Mouse (Mus musculus) spleen, adult 2 months (tissue): ENCODE measurements at regions not wholly inside any gene's neighbourhood (a gene's known extent, or its start where the extent isn't known, plus 50 kb on each side); places are given as distances from the start of the nearest gene placed in this dataset.

Experiments
- DNase-seq, 2 experiments: peaks; one replicate each; pipeline versions ENCODE4 v3.0.0 to v3.0.0-alpha.2; 2012 to 2021; ENCODE audit warnings: low spot score in 2 of 2, low read depth in 1 of 2
- H3K27ac ChIP-seq: fragments of 200-500 bp; 2 replicates; pipeline ENCODE4 v1.5.1; 2012; ENCODE audit warnings: low read length, inconsistent platforms; ENCODE audit not compliant: insufficient read depth
- H3K27me3 ChIP-seq: fragments of 200-500 bp; 2 replicates; pipeline ENCODE4 v1.6.1; 2012; ENCODE audit warnings: mild to moderate bottlenecking, moderate library complexity, low read length, inconsistent platforms; ENCODE audit not compliant: control insufficient read depth, insufficient read depth
- H3K36me3 ChIP-seq: fragments of 200-500 bp; 2 replicates; pipeline ENCODE4 v1.6.1; 2012; ENCODE audit warnings: mild to moderate bottlenecking, low read length, inconsistent platforms; ENCODE audit not compliant: control insufficient read depth, insufficient read depth
- H3K4me1 ChIP-seq: fragments of 200-500 bp; 2 replicates; pipeline ENCODE4 v1.6.1; 2011; ENCODE audit warnings: inconsistent platforms; ENCODE audit not compliant: control insufficient read depth, insufficient read depth, insufficient read length
- H3K4me3 ChIP-seq: fragments of 200-500 bp; 2 replicates; pipeline ENCODE4 v1.5.1; 2011; ENCODE audit warnings: mild to moderate bottlenecking, inconsistent platforms; ENCODE audit not compliant: insufficient read depth, insufficient read length; ENCODE audit errors: extremely low read depth
- CTCF ChIP-seq: fragments of 200-500 bp; IDR thresholded peaks from 2 replicates; pipeline ENCODE4 v1.5.1; 2011; ENCODE audit warnings: mild to moderate bottlenecking, inconsistent platforms; ENCODE audit not compliant: insufficient read depth, insufficient read length, insufficient replicate concordance; ENCODE audit errors: extremely low read depth
- POLR2A ChIP-seq: fragments of 200-500 bp; IDR thresholded peaks from 2 replicates; pipeline ENCODE4 v1.6.1; 2011; ENCODE audit warnings: low read depth, low read length, inconsistent platforms
- WGBS: fragments of 180-500 bp; shearing (Covaris S2); methylation state at CpG from one replicate; pipeline ENCODE4 v1.1.7; 2018; 5-methylcytosine and 5-hydroxymethylcytosine counted together

DNA sequence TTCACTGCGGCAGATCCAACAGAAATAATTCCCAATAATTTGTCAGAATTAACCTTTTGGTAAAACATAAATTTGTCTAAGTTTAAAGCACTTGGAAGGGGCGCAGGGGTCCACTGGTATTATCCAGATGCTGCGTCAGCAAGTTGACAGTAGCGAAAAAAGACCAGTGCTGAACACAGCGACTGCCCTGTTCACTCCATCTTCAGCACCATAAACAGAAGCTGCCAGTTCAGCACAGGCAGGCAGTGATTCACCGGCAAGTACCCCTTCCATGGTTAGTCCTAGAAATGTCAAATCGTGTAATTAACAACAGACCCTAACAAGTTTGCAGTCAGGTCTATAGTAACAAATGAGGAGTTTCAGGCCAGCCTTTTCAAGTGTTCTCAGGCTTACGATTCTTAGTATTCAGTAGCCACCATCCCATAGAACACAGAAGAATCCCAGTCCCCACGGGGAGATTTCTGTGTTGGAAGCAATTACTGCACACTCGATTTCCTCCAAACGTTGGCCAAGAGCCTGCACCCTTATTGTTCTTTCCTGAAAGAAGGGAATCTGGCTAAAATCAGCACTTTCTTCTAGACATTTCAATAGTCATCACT is 93.6 kb downstream of the Sox4 start:
- Histone ChIP-seq H3K4me1 (0 out of 2 replicates have a peak, but pooled peaks cover 3% of the 10 kb centered on the region), H3K27ac (no peak overlapping the region), H3K4me3 (no peak overlapping the region), H3K27me3 (no peaks in the 10 kb centered on the region), H3K36me3 (no peaks in the 10 kb centered on the region)
- 78% methylated on average over 11 of the region's 11 CpGs for WGBS
- no peak for DNase-seq
- no peak for TF ChIP-seq CTCF
- no peak for TF ChIP-seq POLR2A

- H3K36me3 ChIP-seq: no peaks in the 10 kb centered on the region
- no peaks in the 10 kb centered on the region for H3K27me3 ChIP-seq
- no peak overlapping the region for H3K27ac ChIP-seq
- WGBS: 78% methylated on average over 6 of the region's 6 CpGs
- H3K4me3 ChIP-seq: no peak overlapping the region
- 0 out of 2 replicates have a peak, but pooled peaks cover 3% of the 10 kb centered on the region for H3K4me1 ChIP-seq
- DNase-seq: no peak
- TF ChIP-seq POLR2A: no peak
- no peak for TF ChIP-seq CTCF
These were observed 95.5 kb downstream of the Sox4 start for GRCm38 (mm10) chr13:28858001-28858400.

DNA sequence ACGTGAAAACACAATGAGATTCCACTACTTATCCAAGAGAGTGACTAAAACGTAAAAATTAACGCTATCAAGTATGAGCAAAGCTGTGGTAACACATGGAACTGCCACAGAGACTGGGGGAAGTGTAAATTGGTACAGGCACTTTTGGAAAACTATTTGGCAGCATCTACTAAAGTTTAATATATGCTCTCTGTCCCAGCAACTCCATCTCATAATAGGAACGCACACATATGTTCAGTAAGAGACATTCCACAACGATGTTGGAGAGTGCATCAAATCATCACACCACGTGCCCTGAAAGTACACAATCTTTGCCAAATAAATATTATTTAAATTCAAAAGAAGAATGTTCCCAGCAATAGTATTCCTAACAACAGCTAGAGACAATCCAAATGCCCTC is 96.3 kb downstream of the Sox4 start:
- Histone ChIP-seq H3K27ac (no peak overlapping the region), H3K4me3 (no peak overlapping the region), H3K36me3 (no peaks in the 10 kb centered on the region), H3K27me3 (no peaks in the 10 kb centered on the region), H3K4me1 (0 out of 2 replicates have a peak, but pooled peaks cover 3% of the 10 kb centered on the region)
- no peak for DNase-seq
- 86% methylated on average over 6 of the region's 6 CpGs for WGBS
- TF ChIP-seq CTCF (no peak), POLR2A (no peak)

GRCm38 (mm10) chr13:28856472-28856871 is 97.0 kb downstream of the Sox4 start:
- H3K4me3 ChIP-seq: no peak overlapping the region

DNA sequence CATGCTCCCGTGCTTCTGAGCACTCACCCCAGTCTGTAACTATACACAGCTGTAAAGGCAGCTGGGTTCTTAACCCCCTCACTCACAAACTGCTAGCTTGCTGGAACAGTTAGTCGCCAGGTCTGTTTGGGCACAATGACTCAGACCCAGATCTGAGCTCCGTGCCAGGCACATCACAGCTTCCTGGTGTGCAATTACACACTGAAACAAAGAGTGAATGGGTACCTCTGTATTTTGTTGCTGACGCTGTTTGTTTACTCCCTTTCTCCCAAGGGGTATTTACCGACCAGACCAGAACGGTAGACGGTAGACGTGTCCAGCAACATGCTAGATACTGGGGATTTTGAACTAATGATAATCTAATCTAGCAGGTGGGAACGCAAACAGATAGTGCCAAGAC is 99.3 kb downstream of the Sox4 start:
- 88% methylated on average over 9 of the region's 9 CpGs for WGBS
- no peak for DNase-seq
- Histone ChIP-seq H3K27me3 (no peaks in the 10 kb centered on the region), H3K36me3 (no peaks in the 10 kb centered on the region), H3K4me3 (no peak overlapping the region), H3K27ac (no peak overlapping the region), H3K4me1 (0 out of 2 replicates have a peak, but pooled peaks cover 3% of the 10 kb centered on the region)
- TF ChIP-seq POLR2A (no peak), CTCF (no peak)

More at GRCm38 (mm10) chr13:28856472-28856871, 97.0 kb downstream of the Sox4 start:
- TF ChIP-seq CTCF: no peak
- no peak for TF ChIP-seq POLR2A
- DNase-seq: no peak
- WGBS: 32% methylated on average over 4 of the region's 4 CpGs
- Histone ChIP-seq H3K4me1 (0 out of 2 replicates have a peak, but pooled peaks cover 3% of the 10 kb centered on the region), H3K27me3 (no peaks in the 10 kb centered on the region), H3K27ac (no peak overlapping the region), H3K36me3 (no peaks in the 10 kb centered on the region)

DNA sequence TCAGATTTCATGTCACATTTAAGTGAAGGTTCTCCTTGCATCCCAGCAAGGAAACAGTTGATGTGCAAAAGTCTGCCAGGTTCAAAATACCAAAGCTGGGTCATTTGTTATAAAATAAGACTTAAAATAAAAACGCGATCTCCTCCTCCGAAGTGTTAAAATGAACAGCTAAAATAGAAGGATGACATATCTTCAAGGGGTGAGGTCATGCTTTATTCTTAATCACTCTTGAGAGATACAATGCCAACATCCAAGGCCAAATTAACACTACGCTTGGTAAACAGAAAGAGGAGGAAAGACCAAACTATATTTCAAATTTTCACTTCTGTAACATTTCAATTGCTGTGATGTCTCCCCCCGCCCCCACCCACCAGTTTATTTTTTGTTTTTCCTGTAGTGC is 105.2 kb downstream of the Sox4 start:
- Histone ChIP-seq H3K36me3 (no peaks in the 10 kb centered on the region), H3K4me1 (peaks cover 4% of the 10 kb centered on the region; the same call in 1 of the 2 replicates), H3K27ac (no peak overlapping the region), H3K27me3 (no peaks in the 10 kb centered on the region), H3K4me3 (no peak overlapping the region)
- DNase-seq: no peak
- 91% methylated on average over 5 of the region's 5 CpGs for WGBS
- TF ChIP-seq CTCF (no peak), POLR2A (no peak)

DNA sequence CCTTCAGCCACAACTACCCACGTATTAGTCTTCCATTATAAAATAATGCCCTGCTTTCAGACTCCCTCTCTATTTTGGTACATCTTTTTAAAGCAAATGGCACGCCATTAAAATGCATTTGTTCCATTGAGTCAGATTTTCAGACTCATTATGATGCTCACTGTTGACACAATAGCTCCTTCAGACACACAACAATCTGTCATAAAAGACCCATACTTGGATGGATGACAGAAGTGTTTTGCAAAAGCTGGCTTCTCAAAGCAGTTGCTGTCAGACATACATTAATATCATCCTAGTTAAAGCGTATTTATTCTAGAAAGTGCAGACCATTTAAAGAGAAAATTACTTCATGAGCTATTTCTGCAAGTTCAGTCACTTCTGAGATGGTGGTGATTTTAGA is 106.0 kb downstream of the Sox4 start:
- Histone ChIP-seq H3K27me3 (no peaks in the 10 kb centered on the region), H3K27ac (no peak overlapping the region), H3K4me1 (peaks cover 8% of the 10 kb centered on the region), H3K36me3 (no peaks in the 10 kb centered on the region), H3K4me3 (no peak overlapping the region)
- no peak for DNase-seq
- TF ChIP-seq POLR2A: no peak
- no peak for TF ChIP-seq CTCF
- 88% methylated on average over 3 of the region's 3 CpGs for WGBS
